Mouse (Mus musculus) stomach, postnatal 0 days (tissue): ENCODE results near the gene Map3k14.

Experiments used
- CTCF ChIP-seq: IDR thresholded peaks from 2 replicates; pipeline ENCODE4 v1.5.1; 2016; ENCODE audit warnings: antibody characterized with exemption, low read depth, mild to moderate bottlenecking, moderate library complexity
- EP300 ChIP-seq: optimal IDR thresholded peaks from 2 replicates; pipeline ENCODE3; 2016; ENCODE audit warnings: antibody characterized with exemption

DNA sequence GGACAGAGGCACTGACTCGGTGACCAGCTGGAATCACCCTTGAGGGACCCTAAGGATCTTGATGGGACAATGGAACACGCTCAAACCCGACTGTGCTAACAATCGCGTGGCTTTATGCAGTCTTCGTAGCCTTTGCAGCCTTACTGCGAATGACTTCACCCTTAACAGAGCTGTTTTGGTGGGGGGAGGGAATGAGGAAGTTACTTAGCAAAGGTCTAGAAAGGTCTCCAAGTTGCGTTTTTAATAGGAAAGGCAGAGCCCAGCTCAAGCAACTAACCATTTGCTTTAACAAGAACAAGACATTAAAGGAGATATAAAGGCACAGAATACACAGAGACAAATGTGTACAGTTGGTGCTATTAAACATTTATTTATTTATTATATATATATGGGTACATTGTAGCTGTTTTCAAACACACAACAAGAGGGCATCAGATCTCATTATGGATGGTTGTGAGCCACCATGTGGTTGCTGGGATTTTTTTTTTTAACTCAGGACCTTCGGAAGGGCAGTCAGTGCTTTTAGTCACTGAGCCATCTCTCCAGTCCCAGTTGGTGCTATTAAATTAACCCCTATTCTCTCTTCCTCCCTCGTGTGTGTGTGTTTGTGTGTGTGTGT is 42.8 kb upstream of the Map3k14 start:
- TF ChIP-seq CTCF (no peak), EP300 (no peak)
